Mouse (Mus musculus): ENCODE measurements around the gene Foxp1. TPM values are rescaled to one million over a fixed set of nuclear protein-coding genes. Genes with fewer than 3 reads are reported as not detected.
A peak's percentile ranks its signal among the peaks of the same experiment; 100 is the strongest.

Gene Foxp1
- polyA plus RNA-seq, 1 experiment from 2014 or later: 70.4 TPM

DNA sequence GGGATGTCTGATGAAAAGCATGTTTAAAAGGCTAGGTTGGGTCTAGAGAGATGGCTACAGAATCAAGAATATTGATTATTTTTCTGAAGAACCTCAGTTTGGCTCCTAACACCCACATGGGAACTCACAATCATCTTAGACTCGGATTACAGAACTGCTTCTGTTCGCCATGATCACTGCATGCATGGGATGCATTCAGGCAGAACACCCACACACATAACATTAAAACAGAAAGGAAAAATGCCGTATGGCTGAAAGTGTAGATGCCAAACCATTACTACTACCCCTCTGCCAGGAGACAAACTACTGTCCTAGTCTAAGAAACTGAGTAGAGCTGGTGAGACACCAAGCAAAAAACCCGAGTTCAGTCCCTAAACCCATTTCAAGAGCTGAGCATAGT lies 192.4 kb downstream of the Foxp1 start:
- 87% methylated on average over 4 of the region's 4 CpGs for WGBS
- ATAC-seq: no peak

DNA sequence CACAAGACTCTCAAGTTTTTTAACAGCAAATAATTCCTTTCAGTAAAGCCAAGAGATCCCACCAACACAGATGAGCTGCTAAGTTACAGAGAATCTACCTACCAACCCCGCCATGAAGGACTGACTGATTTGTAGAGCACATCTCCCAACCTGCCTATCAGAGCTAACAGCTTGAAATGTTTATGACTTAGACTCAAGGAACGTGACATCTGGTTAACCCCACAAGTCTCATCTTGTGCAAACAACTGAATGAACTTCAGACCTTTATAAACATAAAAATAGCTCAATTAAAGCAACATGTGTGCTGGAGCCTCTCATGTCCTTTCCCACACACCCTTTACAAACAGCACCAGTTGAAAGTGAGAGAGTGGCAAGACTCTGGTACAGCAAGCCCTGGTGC lies 193.9 kb downstream of the Foxp1 start:
- Histone ChIP-seq H3K9me3 (no peaks in the 10 kb centered on the region), H3K27me3 (no peaks in the 10 kb centered on the region), H3K4me1 (replicated peaks) (no peaks in the 10 kb centered on the region), H3K27ac (no peak overlapping the region), H3K4me2 (replicated peaks) (no peak overlapping the region), H3K4me3 (replicated peaks) (no peak overlapping the region), H3K9ac (replicated peaks) (no peak overlapping the region), H3K36me3 (no peaks in the 10 kb centered on the region)
- no peak for ATAC-seq
- 83% methylated on average over 2 of the region's 2 CpGs for WGBS

More for the DNA sequence above, 192.4 kb downstream of the Foxp1 start:
- no peaks in the 10 kb centered on the region for H3K36me3 ChIP-seq
- no peak overlapping the region for H3K4me2 ChIP-seq (replicated peaks)
- H3K4me1 ChIP-seq (replicated peaks): no peaks in the 10 kb centered on the region
- H3K9ac ChIP-seq (replicated peaks): no peak overlapping the region
- H3K9me3 ChIP-seq: no peaks in the 10 kb centered on the region
- H3K27ac ChIP-seq: no peak overlapping the region
- no peaks in the 10 kb centered on the region for H3K27me3 ChIP-seq
- no peak overlapping the region for H3K4me3 ChIP-seq (replicated peaks)

DNA sequence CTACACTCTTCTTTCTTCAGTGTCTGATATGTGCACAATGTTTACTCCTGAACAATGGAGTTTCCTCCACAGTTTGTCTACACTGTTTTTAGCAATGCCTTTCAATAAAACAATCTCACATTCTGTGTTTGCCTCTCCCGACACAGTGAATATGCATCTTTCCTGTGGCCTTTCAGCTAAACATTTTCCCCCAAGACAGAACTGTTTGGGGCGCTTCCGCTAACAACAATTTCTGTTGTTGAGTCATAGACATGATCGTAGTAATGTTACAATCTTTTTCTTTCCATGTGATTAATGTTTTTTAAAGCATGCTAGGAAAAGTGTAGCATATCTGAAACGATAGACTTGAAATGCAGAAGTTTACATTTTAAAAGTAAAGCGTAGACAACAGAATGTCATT lies 194.4 kb downstream of the Foxp1 start:
- ATAC-seq: no peak
- H3K27me3 ChIP-seq: no peaks in the 10 kb centered on the region

DNA sequence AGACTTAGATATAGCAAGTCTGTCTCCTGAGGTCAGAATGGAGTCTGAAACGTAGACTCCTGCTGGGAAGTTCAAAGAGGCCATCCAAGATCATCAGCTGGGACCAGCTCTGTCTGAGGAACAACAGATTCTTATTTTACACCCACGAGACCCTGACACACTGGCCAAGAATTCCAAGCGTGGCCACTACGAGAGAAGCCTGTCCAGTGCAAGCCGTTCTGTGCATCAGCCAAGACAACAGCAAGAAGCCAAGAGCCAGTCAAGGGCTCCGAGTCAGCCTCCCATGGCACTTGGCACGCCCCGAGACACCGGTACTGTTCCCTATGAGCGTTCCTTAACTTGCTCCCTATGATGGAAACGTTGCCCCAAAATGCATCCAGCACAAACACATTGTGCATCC lies 194.8 kb downstream of the Foxp1 start:
- Histone ChIP-seq H3K9ac (replicated peaks) (no peak overlapping the region), H3K4me1 (replicated peaks) (no peaks in the 10 kb centered on the region), H3K36me3 (no peaks in the 10 kb centered on the region), H3K27ac (no peak overlapping the region), H3K4me3 (replicated peaks) (no peak overlapping the region), H3K4me2 (replicated peaks) (no peak overlapping the region), H3K9me3 (no peaks in the 10 kb centered on the region), H3K27me3 (no peaks in the 10 kb centered on the region)
- no peak for ATAC-seq
- WGBS: 85% methylated on average over 11 of the region's 11 CpGs

More for the DNA sequence above, 194.4 kb downstream of the Foxp1 start:
- WGBS: 93% methylated on average over 6 of the region's 6 CpGs
- Histone ChIP-seq H3K4me2 (replicated peaks) (no peak overlapping the region), H3K4me3 (replicated peaks) (no peak overlapping the region), H3K27ac (no peak overlapping the region), H3K9ac (replicated peaks) (no peak overlapping the region), H3K36me3 (no peaks in the 10 kb centered on the region), H3K4me1 (replicated peaks) (no peaks in the 10 kb centered on the region), H3K9me3 (no peaks in the 10 kb centered on the region)

DNA sequence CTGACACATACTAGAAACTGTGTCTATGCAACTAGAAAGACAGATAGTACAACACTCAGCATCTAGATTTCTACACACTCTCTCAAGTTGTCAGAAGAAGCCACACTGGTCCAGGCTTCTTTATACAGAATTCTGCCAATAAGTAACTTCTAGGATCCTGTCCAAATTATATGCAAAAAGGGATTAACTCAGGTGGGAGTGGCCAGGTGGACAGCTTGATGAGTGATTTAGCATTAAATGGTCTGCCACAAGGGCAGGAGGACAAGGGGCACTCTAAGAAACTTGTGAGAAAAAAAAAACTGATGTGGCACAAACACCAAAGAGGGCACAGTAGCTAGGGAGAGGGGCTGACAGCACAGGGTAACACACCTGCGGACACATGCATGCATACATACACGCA lies 196.6 kb downstream of the Foxp1 start:
- no peaks in the 10 kb centered on the region for H3K9me3 ChIP-seq
- no peak overlapping the region for H3K9ac ChIP-seq (replicated peaks)
- WGBS: 98% methylated on average over 2 of the region's 2 CpGs
- H3K4me2 ChIP-seq (replicated peaks): no peak overlapping the region
- H3K4me3 ChIP-seq (replicated peaks): no peak overlapping the region
- no peak overlapping the region for H3K27ac ChIP-seq
- no peaks in the 10 kb centered on the region for H3K36me3 ChIP-seq
- ATAC-seq: no peak
- no peaks in the 10 kb centered on the region for H3K27me3 ChIP-seq
- H3K4me1 ChIP-seq (replicated peaks): peaks cover 2% of the 10 kb centered on the region; the same call in 1 of the 2 replicates

DNA sequence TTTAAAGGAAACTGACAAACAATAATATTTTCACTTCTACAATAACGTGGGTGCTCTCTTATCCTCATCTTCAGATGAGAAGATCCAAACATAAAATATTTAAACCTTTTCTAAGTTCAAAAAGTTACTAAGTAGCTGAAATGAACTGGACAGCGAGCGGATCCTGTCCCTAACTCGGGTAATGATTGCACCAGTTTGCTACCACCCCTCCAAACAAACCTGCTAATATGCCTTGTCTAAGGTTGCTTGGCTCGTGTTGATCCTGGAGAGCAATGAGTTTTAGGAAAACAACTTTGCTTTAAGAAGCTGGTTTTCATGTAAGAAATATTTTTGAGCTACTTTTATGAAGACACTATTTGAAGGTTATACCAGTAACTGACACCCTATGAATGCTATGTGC lies 197.1 kb downstream of the Foxp1 start:
- Histone ChIP-seq H3K4me3 (replicated peaks) (no peak overlapping the region), H3K4me1 (replicated peaks) (peaks cover 6% of the 10 kb centered on the region), H3K4me2 (replicated peaks) (no peak overlapping the region), H3K9ac (replicated peaks) (no peak overlapping the region), H3K27ac (no peak overlapping the region), H3K36me3 (no peaks in the 10 kb centered on the region), H3K27me3 (no peaks in the 10 kb centered on the region), H3K9me3 (no peaks in the 10 kb centered on the region)
- no peak for ATAC-seq
- WGBS: 94% methylated on average over 5 of the region's 5 CpGs

DNA sequence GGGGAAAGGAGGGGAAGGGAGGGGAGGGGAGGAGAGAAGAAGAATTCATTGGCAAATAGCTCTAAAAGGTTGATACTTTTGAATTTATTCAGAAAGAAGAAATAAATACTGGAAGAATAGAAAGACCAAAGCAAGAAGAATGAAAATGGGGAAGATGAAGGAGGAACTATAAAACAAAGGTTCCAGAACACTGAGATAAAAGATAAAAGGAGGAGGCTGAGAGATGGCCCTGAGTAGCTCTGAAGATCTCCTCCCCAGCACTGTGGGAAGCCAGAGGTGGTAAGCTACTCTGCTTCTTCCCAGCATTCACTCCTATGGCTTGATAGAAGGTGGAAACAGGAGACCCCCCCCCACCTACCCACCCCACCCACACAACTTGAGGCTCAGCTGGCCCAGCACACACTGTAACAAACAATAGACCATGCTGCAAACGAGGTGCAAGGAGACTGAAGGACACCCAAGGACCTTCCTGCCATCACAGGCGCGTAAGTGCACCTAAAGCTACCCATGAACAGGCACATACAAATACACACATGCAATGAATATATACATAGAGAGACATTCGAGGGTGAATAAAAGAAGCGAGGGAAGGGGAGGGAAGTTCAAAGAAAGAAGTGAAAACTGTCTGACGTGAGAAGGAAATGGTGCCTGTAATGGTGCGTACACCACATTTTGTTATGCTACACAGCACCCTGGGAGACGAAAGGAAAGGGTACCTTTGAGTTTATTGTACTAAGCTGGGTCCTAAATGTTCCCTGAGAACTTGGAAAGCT lies 200.2 kb downstream of the Foxp1 start:
- no peak for ATAC-seq

DNA sequence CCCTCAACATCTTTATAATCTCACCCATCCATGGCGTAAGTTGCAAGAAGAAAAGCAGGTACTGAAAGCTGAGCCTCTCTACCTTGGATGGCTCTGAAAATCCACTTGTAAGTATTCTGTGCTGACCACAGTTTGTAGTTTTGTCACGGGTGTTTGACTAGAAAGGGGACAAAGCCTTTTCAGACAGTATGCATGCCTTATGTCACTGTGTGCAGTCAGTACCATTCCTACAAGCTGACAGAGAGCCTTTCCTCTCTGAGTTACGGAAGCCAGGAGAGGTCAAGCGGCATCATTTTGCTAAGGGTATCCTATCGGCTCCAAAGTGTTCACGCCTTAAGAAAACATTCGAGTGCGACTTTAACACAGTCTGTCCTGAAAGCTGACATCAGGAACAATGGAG lies 202.1 kb downstream of the Foxp1 start:
- 42% methylated on average over 8 of the region's 8 CpGs for WGBS
- Histone ChIP-seq H3K9me3 (no peaks in the 10 kb centered on the region), H3K9ac (replicated peaks) (no peak overlapping the region), H3K4me3 (replicated peaks) (no peak overlapping the region), H3K4me1 (replicated peaks) (peaks cover 19% of the 10 kb centered on the region), H3K27me3 (no peaks in the 10 kb centered on the region), H3K27ac (peak overlapping the region; percentile 37; the same call in 1 of the 2 replicates), H3K36me3 (no peaks in the 10 kb centered on the region), H3K4me2 (replicated peaks) (no peak overlapping the region)
- ATAC-seq: no peak

More for the DNA sequence above, 200.2 kb downstream of the Foxp1 start:
- WGBS: 83% methylated on average over 8 of the region's 8 CpGs
- Histone ChIP-seq H3K9ac (replicated peaks) (no peak overlapping the region), H3K4me2 (replicated peaks) (no peak overlapping the region), H3K4me3 (replicated peaks) (no peak overlapping the region), H3K36me3 (no peaks in the 10 kb centered on the region), H3K27ac (no peak overlapping the region), H3K27me3 (no peaks in the 10 kb centered on the region), H3K4me1 (replicated peaks) (peaks cover 19% of the 10 kb centered on the region), H3K9me3 (no peaks in the 10 kb centered on the region)

DNA sequence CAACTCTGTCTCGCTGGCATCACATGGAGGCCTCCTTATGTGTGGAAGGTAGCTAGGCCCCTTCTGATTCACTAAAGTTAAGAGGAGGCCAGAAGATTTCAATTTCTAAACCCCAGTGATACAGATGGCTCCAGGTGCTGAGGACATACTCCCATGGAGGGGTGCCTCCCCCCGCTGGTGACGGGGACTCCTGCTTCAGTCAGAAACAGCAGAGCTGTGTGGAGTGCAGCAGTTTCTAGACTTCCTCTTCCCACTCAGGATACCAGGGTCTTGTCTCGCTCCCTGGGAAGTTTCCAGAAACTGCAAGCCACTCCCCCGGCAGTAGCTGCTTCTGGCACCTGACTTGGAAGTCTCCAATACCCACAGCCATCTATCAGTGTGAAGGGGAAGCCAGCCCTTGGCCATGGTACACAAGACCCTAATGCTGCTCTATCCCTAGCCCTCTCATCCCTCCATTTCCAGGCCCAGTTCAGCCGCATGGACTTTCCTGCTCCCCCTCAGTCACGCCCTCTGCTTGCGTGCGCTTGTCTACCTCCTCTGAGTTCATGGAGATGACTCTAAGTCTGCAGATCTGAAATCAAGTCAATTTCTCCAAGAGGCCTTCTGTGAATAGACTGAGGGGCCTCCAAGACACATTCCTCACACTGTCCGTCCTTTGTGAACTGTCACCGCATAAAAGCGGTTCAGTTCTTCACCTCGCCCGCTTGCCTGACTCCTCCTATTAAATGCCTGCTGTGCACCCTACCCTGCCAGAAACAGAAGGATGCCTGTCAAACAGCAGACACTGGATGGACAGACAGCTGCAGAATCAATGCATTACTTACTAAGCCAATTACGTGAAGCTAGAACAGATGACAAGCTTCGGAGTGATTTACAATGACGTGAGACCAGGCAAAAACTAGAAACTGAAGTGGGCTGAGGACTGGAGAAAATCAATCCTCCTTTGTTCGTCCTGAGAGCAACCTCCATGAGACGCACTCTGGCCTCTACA lies 202.8 kb downstream of the Foxp1 start:
- Histone ChIP-seq H3K27ac (peak overlapping the region; percentile 37; the same call in 1 of the 2 replicates), H3K9me3 (no peaks in the 10 kb centered on the region), H3K4me1 (replicated peaks) (peaks cover 19% of the 10 kb centered on the region), H3K36me3 (no peaks in the 10 kb centered on the region), H3K27me3 (no peaks in the 10 kb centered on the region), H3K9ac (replicated peaks) (no peak overlapping the region), H3K4me2 (replicated peaks) (peak overlapping the region; percentile 20; the same call in 1 of the 2 replicates), H3K4me3 (replicated peaks) (no peak overlapping the region)
- WGBS: 40% methylated on average over 19 of the region's 19 CpGs
- peak; percentile 53 for ATAC-seq

DNA sequence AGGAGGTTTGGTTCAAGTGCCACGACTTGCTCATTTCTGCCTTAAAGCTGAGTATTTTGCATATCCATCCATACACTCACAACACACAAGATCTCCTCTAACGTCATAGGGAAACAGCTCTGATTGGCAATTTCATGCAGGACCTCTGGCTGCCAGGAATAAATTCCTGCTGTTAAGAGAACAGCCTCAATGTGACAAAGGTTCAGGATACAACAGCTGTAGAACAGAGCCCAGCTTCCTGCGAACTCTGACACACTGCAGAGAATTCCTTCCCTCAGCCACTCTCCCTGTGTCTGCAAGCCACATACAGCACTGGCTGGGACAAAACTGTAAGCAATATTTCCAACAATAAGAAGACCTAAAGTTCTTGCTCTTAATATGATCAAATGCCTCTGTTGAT lies 207.8 kb downstream of the Foxp1 start:
- H3K27ac ChIP-seq: no peak overlapping the region
- WGBS: 66% methylated on average over 3 of the region's 3 CpGs
- H3K4me1 ChIP-seq (replicated peaks): peaks cover 16% of the 10 kb centered on the region
- H3K27me3 ChIP-seq: no peaks in the 10 kb centered on the region
- no peak overlapping the region for H3K4me3 ChIP-seq (replicated peaks)
- no peak overlapping the region for H3K9ac ChIP-seq (replicated peaks)
- ATAC-seq: no peak
- H3K4me2 ChIP-seq (replicated peaks): no peak overlapping the region
- H3K36me3 ChIP-seq: no peaks in the 10 kb centered on the region
- H3K9me3 ChIP-seq: no peaks in the 10 kb centered on the region

DNA sequence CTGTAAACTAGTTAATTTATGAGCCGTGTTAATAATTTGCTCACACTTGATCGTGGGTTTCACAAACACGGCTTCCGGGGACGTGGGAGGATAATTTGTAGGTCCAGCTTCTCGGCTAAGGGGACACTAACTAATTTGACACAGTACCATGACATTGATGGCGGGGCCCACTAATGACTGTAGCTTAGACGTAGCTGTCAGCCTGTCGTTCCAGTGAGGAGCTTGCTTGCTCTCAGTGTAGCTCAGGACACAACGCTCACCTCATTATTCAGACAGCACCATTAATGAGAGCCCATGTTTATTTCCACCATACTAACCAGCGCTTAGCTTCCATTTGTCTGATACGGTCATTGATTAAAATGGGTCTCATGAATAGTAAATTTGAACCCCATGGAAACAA lies 212.0 kb downstream of the Foxp1 start:
- H3K9ac ChIP-seq (replicated peaks): no peak overlapping the region
- H3K27ac ChIP-seq: no peak overlapping the region
- peaks cover 10% of the 10 kb centered on the region for H3K4me1 ChIP-seq (replicated peaks)
- no peaks in the 10 kb centered on the region for H3K36me3 ChIP-seq
- no peak for ATAC-seq
- no peaks in the 10 kb centered on the region for H3K9me3 ChIP-seq
- WGBS: 66% methylated on average over 12 of the region's 12 CpGs
- H3K27me3 ChIP-seq: no peaks in the 10 kb centered on the region
- H3K4me3 ChIP-seq (replicated peaks): no peak overlapping the region
- H3K4me2 ChIP-seq (replicated peaks): no peak overlapping the region

DNA sequence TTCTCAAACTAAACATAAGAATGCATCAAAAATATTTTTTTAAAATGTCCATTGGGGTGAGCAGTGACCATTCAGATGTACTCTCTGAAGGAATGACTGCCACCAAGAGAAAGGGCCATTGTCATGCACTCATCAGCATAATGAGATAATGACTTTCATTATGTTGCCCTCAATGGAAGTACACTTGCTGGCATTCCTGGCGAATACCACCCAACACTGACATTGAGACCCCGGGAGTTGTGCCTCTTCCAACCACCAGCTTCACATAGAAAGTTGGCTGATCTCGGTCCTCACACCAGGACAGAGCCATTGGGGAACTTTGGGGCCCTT lies 212.4 kb downstream of the Foxp1 start:
- Histone ChIP-seq H3K4me1 (replicated peaks) (peaks cover 10% of the 10 kb centered on the region), H3K36me3 (no peaks in the 10 kb centered on the region), H3K9ac (replicated peaks) (no peak overlapping the region), H3K27me3 (no peaks in the 10 kb centered on the region), H3K27ac (no peak overlapping the region), H3K4me2 (replicated peaks) (no peak overlapping the region), H3K4me3 (replicated peaks) (no peak overlapping the region), H3K9me3 (no peaks in the 10 kb centered on the region)
- no peak for ATAC-seq
- WGBS: 43% methylated on average over 3 of the region's 3 CpGs
